Comparison of ENCODE assay signal across 20 mouse cellular contexts in the genomic region with DNA sequence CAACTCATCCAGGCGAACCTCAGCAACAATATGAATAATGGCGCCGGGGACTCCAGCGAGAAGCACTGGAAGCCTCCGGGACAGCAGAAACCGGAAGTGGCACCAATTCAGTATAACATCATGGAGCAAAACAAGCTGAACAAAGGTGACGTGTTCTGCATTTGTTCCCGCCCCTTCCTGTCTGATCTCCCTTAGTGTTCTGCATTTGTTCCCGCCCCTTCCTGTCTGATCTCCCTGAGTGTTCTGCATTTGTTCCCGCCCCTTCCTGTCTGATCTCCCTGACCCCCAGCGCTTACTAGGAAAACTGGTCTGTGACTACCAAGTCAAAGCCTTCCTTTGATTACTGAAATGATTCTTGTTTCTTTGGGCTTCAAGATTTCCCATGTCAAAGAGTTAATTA.
"Had no signal": no experiment of that assay in that cellular context is flagged by ENCODE, and none has a peak within 500 bp of the region (broad histone marks: within the 10 kb centered on the region; RNA-seq: fewer than 3 reads in every experiment).

No protein-coding gene starts in this region.

- DNase-seq: liver, postnatal 0 days; lung, adult 2 months; lung, postnatal 4 days; midbrain, embryonic 14.5 days; retina, postnatal 1 day; right cerebral cortex, adult 18-20 months; right cerebral cortex, postnatal 25 days; right cerebral cortex, postnatal 4 days; spleen, adult 18-20 months; thymus, adult 2 months; thymus, postnatal 25 days had no signal

- H3K4me1 ChIP-seq: liver, embryonic 15.5 days; lung, embryonic 15.5 days had no signal

- H3K4me2 ChIP-seq: liver, embryonic 15.5 days; lung, embryonic 15.5 days; midbrain, embryonic 12.5 days; neural tube, embryonic 13.5 days; neural tube, embryonic 15.5 days had no signal

- H3K9ac ChIP-seq: liver, embryonic 15.5 days; liver, postnatal 0 days; lung, embryonic 15.5 days; midbrain, embryonic 12.5 days; neural tube, embryonic 13.5 days; neural tube, embryonic 15.5 days had no signal

- H3K27ac ChIP-seq: liver, embryonic 15.5 days; lung, embryonic 15.5 days; midbrain, embryonic 10.5 days; midbrain, embryonic 12.5 days; neural tube, embryonic 13.5 days; neural tube, embryonic 15.5 days had no signal

- H3K9me3 ChIP-seq: liver, embryonic 15.5 days; lung, embryonic 15.5 days; midbrain, embryonic 10.5 days; midbrain, embryonic 12.5 days; neural tube, embryonic 13.5 days; neural tube, embryonic 15.5 days had no signal

- H3K4me3 ChIP-seq: liver, embryonic 15.5 days; lung, embryonic 15.5 days; midbrain, embryonic 10.5 days; midbrain, embryonic 12.5 days; myocyte; neural tube, embryonic 13.5 days; neural tube, embryonic 15.5 days had no signal

- H3K27me3 ChIP-seq: liver, embryonic 15.5 days; lung, embryonic 15.5 days; midbrain, embryonic 12.5 days; neural tube, embryonic 13.5 days; neural tube, embryonic 15.5 days had no signal

- H3K36me3 ChIP-seq: liver, embryonic 15.5 days; lung, embryonic 15.5 days had no signal

- ATAC-seq: liver, postnatal 0 days; lung, postnatal 0 days; midbrain, embryonic 16.5 days had no signal
